Mouse (Mus musculus): ENCODE measurements around the gene Flt1. TPM values are rescaled to one million over a fixed set of nuclear protein-coding genes. Genes with fewer than 3 reads are reported as not detected.
"Not testable (repeated sequence)": the region's sequence is repeated elsewhere in the genome, so short reads cannot be mapped to it uniquely, and the experiment has no call there.

The Flt1 gene
- polyA plus RNA-seq, 3 experiments from 2014 or later, result not detected

GRCm38 (mm10) chr5:147665946-147666345, 59.9 kb downstream of the Flt1 start:
- ATAC-seq, result no peak

GRCm38 (mm10) chr5:147665381-147665780, 60.4 kb downstream of the Flt1 start:
- no peak for ATAC-seq

- no peak for ATAC-seq
These were observed 65.9 kb downstream of the Flt1 start for GRCm38 (mm10) chr5:147659909-147660308.

- no peak for ATAC-seq
These were observed 67.6 kb downstream of the Flt1 start for GRCm38 (mm10) chr5:147657882-147658855.

- no peak for ATAC-seq
These were observed 70.0 kb downstream of the Flt1 start for GRCm38 (mm10) chr5:147655761-147656160.

GRCm38 (mm10) chr5:147651233-147651632, 74.6 kb downstream of the Flt1 start:
- ATAC-seq, result no peak

- ATAC-seq, result no peak
These were observed 79.4 kb downstream of the Flt1 start for GRCm38 (mm10) chr5:147646351-147646929.

- no peak for ATAC-seq
These were observed 80.7 kb downstream of the Flt1 start for GRCm38 (mm10) chr5:147645001-147645645.

- ATAC-seq, result no peak
These were observed 84.4 kb downstream of the Flt1 start for GRCm38 (mm10) chr5:147641452-147641851.

GRCm38 (mm10) chr5:147639940-147640339, 85.9 kb downstream of the Flt1 start:
- no peak for ATAC-seq

- no peak for ATAC-seq
These were observed 89.1 kb downstream of the Flt1 start for GRCm38 (mm10) chr5:147636676-147637075.

GRCm38 (mm10) chr5:147635883-147636282, 89.9 kb downstream of the Flt1 start:
- ATAC-seq, result no peak

- ATAC-seq, result no peak
These were observed 91.8 kb downstream of the Flt1 start for GRCm38 (mm10) chr5:147634016-147634415.

- ATAC-seq, result no peak
These were observed 93.1 kb downstream of the Flt1 start for GRCm38 (mm10) chr5:147632716-147633115.

GRCm38 (mm10) chr5:147630426-147631290, 95.2 kb downstream of the Flt1 start:
- ATAC-seq, result no peak

- no peak for ATAC-seq
These were observed 98.9 kb downstream of the Flt1 start for GRCm38 (mm10) chr5:147626944-147627343.

- ATAC-seq, result no peak
These were observed 102.1 kb downstream of the Flt1 start for GRCm38 (mm10) chr5:147623747-147624146.

GRCm38 (mm10) chr5:147620178-147620577, 105.6 kb downstream of the Flt1 start:
- no peak for ATAC-seq

- no peak for ATAC-seq
These were observed 107.6 kb downstream of the Flt1 start for GRCm38 (mm10) chr5:147618243-147618642.

- ATAC-seq, result no peak
These were observed 109.4 kb downstream of the Flt1 start for GRCm38 (mm10) chr5:147616450-147616849.

- no peak for ATAC-seq
These were observed 111.2 kb downstream of the Flt1 start for GRCm38 (mm10) chr5:147614659-147615058.

- not testable (repeated sequence) for ATAC-seq
These were observed 114.5 kb downstream of the Flt1 start for GRCm38 (mm10) chr5:147611348-147611747.
